Mouse (Mus musculus): ENCODE measurements at regions not wholly inside any gene's neighbourhood (a gene's known extent, or its start where the extent isn't known, plus 50 kb on each side); places are given as distances from the start of the nearest gene placed in this dataset.
"Not testable (repeated sequence)": the region's sequence is repeated elsewhere in the genome, so short reads cannot be mapped to it uniquely, and the experiment has no call there.

DNA sequence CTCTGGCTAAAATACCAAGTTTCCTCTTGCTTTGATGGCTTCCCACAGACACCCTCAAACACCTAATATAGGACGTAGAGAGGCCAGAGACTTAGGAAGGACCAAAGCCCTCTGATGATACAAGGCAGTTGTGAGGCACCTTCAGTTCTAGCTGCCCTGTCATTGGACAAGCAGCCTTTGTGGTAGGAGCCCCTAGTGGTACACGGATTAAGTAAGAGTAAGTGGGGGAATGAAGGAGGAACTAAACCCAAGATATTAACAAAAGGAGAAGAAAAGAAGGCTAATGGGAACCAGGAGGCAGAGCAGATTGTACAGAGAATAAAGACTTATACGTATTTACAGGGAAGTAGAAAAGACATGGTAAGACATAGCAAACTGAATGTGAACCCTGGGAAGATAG, 352.3 kb upstream of the Tmco5 start:
- DNase-seq (ENCODE audit: low spot score in 2 of 2), result not testable (repeated sequence)

DNA sequence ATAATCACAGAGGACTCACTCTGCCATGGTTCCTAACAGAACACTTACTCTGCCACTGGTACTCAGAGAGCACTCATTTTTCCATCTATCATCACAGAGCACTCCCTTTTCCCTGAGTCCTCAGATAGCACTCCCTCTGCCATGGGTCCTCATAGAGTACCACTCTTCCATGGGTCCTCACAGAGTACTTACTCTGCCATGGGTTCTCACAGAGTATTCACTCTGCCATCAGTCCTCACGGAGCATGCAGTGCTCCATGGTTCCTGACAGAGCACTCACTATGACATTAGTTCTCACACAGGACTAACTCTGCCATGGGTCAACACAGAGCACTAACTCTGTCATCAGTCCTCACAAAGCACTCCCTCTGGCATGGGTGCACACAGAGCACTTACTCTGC, 342.0 kb upstream of the Tmco5 start:
- no peak for DNase-seq (ENCODE audit: low spot score in 2 of 2)

DNA sequence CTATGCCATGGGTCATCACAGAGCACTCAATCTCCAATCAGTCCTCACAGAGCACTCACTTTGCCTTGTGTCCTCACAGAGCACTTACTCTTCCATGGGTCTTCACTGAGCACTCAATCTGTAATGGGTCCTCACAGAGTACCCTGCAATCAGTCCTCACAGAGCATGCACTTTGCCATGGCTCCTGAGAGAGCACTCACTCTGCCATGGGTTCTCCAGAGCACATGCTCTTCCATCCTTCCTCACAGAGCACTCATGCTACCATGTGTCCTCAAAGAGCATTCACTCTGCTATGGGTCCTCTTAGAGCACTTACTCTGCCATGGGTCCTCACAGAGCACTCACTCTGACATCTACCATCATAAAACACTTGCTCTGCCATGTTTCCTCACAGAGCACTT, 319.1 kb upstream of the Tmco5 start:
- DNase-seq (ENCODE audit: low spot score in 2 of 2), result no peak

DNA sequence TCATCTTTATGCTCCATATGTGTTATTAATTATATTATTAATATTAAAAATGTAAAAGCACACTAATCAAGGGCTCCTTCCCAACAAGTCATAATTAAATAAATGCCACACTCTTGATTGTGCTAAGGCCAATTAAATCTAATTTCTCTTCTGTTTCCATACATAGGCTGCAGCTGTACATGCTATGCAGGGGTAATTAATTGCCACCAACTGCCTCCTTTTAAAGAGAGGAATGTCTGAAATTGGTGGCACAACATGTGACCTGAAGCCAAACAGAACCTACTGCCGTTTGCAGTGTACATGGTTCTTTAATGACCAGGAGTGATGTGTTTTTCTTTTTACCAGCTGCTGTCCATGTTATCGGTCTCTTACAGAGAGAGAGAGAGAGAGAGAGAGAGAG, 294.5 kb upstream of the Tmco5 start:
- no peak for DNase-seq (ENCODE audit: low spot score in 2 of 2)

- DNase-seq (ENCODE audit: low spot score in 2 of 2), result no peak
Observed at GRCm38 (mm10) chr2:116586203-116586959, 292.1 kb upstream of the Tmco5 start.

DNA sequence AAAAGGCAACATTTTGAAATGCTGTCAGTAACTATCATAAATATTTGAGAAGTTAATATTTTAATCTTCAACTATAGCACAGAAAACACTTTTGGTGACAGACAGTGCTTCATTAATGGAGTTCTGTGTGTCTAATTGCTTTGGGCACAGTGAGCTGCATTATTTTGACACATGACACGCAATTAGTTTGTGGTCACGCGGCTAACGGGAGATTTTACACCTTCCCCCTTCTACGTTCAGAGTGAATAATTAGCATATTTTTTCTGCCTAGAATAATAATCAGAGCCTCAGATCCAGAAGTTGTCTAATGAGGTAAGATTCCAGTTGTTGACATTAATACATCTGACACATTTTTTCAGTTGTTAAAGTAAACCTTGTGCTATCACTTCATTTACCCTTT, 272.6 kb upstream of the Tmco5 start:
- no peak for DNase-seq (ENCODE audit: low spot score in 2 of 2)

- no peak for DNase-seq (ENCODE audit: low spot score in 2 of 2)
Observed at GRCm38 (mm10) chr2:116639935-116640334, 238.6 kb upstream of the Tmco5 start.

DNA sequence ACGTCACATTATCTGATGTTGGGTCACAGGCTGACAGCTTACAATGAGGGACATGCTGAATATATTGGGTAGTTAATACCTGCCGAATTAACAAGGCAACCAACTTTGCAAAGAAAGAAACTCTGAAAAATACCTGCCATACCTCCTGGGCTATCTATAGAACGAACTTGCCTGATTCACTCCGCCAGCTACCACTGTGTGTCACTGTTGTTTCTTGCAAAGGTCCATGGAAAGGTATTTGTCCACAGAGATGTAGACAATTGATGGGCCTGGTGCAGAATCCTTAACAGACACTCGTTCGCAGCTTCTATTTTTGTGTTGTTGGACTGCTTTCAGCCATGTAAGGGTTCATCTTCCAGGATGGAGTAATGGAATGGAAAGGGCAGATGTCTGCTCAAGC, 226.4 kb upstream of the Tmco5 start:
- no peak for DNase-seq (ENCODE audit: low spot score in 2 of 2)

GRCm38 (mm10) chr2:116685756-116686155, 192.7 kb upstream of the Tmco5 start:
- DNase-seq (ENCODE audit: low spot score in 2 of 2), result no peak

GRCm38 (mm10) chr2:116697542-116697941, 180.9 kb upstream of the Tmco5 start:
- DNase-seq (ENCODE audit: low spot score in 2 of 2), result peak; percentile 24 to 37

DNA sequence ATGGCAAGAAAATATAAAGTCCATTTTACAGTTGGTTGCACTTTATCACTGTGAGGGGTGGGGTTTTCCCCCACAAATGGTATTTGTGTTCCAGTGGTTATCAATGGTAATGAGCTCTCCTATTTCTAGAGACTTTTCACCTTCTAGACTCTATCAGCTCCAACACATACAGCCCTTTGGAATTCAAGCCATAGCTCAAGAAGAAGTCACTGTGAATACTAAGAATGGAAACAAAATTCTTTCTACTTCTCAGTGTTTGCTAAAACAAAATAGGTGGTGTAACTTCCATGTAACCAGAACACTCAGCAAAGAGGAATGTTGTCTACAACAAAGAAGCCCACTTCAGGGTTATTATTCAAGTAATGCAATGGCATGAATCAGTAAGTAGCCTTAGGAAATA, 173.8 kb upstream of the Tmco5 start:
- no peak for DNase-seq (ENCODE audit: low spot score in 2 of 2)

- no peak for DNase-seq (ENCODE audit: low spot score in 2 of 2)
Observed at GRCm38 (mm10) chr2:116709608-116710007, 168.9 kb upstream of the Tmco5 start.

- DNase-seq (ENCODE audit: low spot score in 2 of 2), result no peak
Observed at GRCm38 (mm10) chr2:116716529-116717201, 161.8 kb upstream of the Tmco5 start.

DNA sequence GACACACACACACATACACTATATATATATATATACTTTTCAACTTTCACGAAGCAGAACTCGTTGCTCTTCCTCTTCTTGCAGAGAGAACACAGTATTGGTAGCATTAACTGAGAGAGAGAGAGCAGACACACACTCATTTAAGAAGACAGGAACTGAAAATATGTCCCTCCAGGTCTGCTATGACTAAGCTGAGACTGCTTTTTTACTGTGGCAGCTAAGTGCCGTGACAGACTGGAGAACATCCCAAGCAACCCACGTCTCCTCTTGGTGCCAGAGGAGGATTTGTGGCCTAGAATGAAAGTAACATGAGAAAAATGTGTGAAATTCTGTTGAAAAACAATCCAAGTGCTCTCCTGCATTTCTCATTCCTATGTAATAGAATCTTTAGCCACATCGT, 159.9 kb upstream of the Tmco5 start:
- DNase-seq (ENCODE audit: low spot score in 2 of 2), result peak; percentile 44 to 64

GRCm38 (mm10) chr2:116727591-116727990, 150.9 kb upstream of the Tmco5 start:
- no peak for DNase-seq (ENCODE audit: low spot score in 2 of 2)

GRCm38 (mm10) chr2:116735702-116736101, 142.8 kb upstream of the Tmco5 start:
- DNase-seq (ENCODE audit: low spot score in 2 of 2), result peak; percentile 26 to 28

GRCm38 (mm10) chr2:116768459-116769047, 109.9 kb upstream of the Tmco5 start:
- DNase-seq (ENCODE audit: low spot score in 2 of 2), result no peak

DNA sequence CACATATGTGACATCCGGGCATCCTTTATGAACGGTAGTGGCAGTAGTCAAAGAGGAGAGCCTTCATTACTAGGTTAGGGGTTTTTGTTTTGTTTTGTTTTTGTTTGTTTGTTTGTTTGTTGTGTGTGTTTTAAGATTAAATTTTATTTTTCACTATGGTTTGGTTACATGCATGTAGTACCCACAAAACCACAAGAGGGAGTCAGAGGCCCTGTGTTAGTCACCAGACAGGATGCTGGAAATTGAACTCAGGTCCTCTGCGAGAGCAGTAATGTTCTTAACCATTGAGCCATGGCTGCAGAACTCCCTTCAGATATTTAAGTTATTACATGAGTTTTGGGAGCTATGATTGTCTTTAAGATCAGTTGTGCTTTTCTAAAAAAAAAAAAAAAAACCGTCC, 109.3 kb upstream of the Tmco5 start:
- no peak for DNase-seq (ENCODE audit: low spot score in 2 of 2)

- DNase-seq (ENCODE audit: low spot score in 2 of 2), result no peak
Observed at GRCm38 (mm10) chr2:116772569-116772968, 105.9 kb upstream of the Tmco5 start.

DNA sequence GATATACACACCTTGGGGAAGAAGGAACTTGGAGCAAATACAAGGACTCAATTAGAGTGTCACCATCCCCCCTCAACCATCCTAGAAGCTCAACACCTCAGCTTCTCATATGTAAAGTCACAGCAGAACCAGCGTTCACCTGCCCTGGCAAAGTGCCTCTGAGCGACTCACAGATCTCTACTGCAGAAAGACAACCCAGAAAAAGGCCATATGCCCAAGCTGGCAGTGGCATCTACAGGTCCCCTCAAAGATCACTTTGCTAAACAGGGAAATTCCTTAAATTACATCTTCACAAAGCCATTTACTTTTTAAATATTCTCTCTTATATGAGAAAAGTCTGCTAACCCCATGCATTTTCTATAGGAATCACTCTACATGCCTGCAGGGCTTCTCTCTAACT, 78.3 kb upstream of the Tmco5 start:
- no peak for DNase-seq (ENCODE audit: low spot score in 2 of 2)

- DNase-seq (ENCODE audit: low spot score in 2 of 2), result no peak
Observed at GRCm38 (mm10) chr2:116801578-116801977, 76.9 kb upstream of the Tmco5 start.

- no peak for DNase-seq (ENCODE audit: low spot score in 2 of 2)
Observed at GRCm38 (mm10) chr2:116807207-116807606, 71.3 kb upstream of the Tmco5 start.

DNA sequence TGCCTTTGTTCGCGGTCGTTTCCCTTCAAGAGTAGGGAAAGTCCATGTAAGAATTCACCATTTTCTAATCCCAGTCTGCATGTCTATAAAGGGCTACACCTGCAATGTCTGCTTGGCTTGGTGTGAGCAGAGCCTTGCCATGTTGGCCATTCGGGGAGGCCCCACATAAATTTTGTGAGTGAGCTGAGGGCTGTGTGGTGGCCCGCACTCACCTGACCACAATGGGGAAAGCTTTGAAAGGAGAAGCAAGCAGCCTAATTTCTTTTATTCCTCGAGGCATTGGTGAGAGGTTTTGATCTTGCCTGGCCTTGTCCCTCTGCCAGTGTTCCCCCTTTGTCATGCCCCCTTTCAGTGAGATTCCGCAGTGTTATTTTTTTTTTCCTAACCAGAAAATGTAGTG, 70.9 kb upstream of the Tmco5 start:
- DNase-seq (ENCODE audit: low spot score in 2 of 2), result no peak
